Mouse (Mus musculus): ENCODE data around the gene Dner.

DNA sequence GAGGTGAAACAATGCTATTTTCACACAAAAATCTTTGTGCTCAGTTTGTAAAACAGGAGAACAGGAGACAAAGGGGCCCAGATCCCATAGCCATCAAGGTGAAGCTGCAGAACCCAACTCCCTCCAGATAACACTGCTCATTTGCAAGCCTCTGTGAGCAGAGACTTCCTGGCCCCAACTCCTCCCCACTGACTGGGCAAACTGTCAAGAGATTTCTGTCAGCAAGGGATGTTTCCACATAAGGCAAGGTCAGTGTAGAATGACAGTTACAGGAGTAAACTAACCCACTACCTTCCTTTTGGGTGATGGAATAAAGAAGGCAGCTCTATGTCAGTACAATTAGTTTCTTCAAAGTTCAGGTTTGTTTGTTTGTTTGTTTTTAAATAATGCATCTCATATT is 26.8 kb upstream of the Dner start:
- no peak for TF ChIP-seq GATA1 (IDR thresholded peaks at IDR 0.05; ENCODE audit: borderline replicate concordance, low read length)
- TF ChIP-seq FLI1 (IDR thresholded peaks at IDR 0.05; ENCODE audit: low read length): no peak

Data from megakaryocyte, embryonic 14.5 days (primary cell).